Mouse (Mus musculus): ENCODE measurements around the gene Adap2. TPM values are rescaled to one million over a fixed set of nuclear protein-coding genes. Genes with fewer than 3 reads are reported as not detected.

Gene Adap2
- polyA plus RNA-seq, 1 experiment from 2014 or later = 2.7 TPM

GRCm38 (mm10) chr11:80151541-80151940 lies 2.4 kb upstream of the Adap2 start:
- no peaks in the 10 kb centered on the region for H3K36me3 ChIP-seq (ENCODE audit: control insufficient read depth, insufficient read depth, low read length)
- no peaks in the 10 kb centered on the region for H3K9me3 ChIP-seq (ENCODE audit: control insufficient read depth, low read length)
- H3K27me3 ChIP-seq (replicated peaks; ENCODE audit: control insufficient read depth, insufficient read depth, low read length) = peaks cover 23% of the 10 kb centered on the region
- H3K4me2 ChIP-seq = no peak overlapping the region
- WGBS = 39% methylated on average over 2 of the region's 2 CpGs
- peaks cover 6% of the 10 kb centered on the region; the same call in 1 of the 2 replicates for H3K4me1 ChIP-seq (replicated peaks; ENCODE audit: control insufficient read depth, insufficient read depth, low read length)
- H3K9ac ChIP-seq (ENCODE audit: low read depth, low read length) = no peak overlapping the region
- ATAC-seq (replicated peaks; ENCODE audit: low FRiP score) = no peak
- no peak overlapping the region for H3K4me3 ChIP-seq (ENCODE audit: low read depth, low read length)
- no peak overlapping the region for H3K27ac ChIP-seq (ENCODE audit: low read depth, low read length)
- no peak for DNase-seq (ENCODE audit: low spot score)

GRCm38 (mm10) chr11:80152376-80152775 lies 1.5 kb upstream of the Adap2 start:
- H3K36me3 ChIP-seq (ENCODE audit: control insufficient read depth, insufficient read depth, low read length) = no peaks in the 10 kb centered on the region
- peaks cover 23% of the 10 kb centered on the region for H3K27me3 ChIP-seq (replicated peaks; ENCODE audit: control insufficient read depth, insufficient read depth, low read length)
- no peak overlapping the region for H3K27ac ChIP-seq (ENCODE audit: low read depth, low read length)
- DNase-seq (ENCODE audit: low spot score) (no peak), ATAC-seq (replicated peaks; ENCODE audit: low FRiP score) (no peak)
- H3K9me3 ChIP-seq (ENCODE audit: control insufficient read depth, low read length) = no peaks in the 10 kb centered on the region
- WGBS = 76% methylated on average over 8 of the region's 8 CpGs
- H3K9ac ChIP-seq (ENCODE audit: low read depth, low read length) = no peak overlapping the region
- no peak overlapping the region for H3K4me2 ChIP-seq
- H3K4me1 ChIP-seq (replicated peaks; ENCODE audit: control insufficient read depth, insufficient read depth, low read length) = peaks cover 6% of the 10 kb centered on the region; the same call in 1 of the 2 replicates
- H3K4me3 ChIP-seq (ENCODE audit: low read depth, low read length) = no peak overlapping the region

DNA sequence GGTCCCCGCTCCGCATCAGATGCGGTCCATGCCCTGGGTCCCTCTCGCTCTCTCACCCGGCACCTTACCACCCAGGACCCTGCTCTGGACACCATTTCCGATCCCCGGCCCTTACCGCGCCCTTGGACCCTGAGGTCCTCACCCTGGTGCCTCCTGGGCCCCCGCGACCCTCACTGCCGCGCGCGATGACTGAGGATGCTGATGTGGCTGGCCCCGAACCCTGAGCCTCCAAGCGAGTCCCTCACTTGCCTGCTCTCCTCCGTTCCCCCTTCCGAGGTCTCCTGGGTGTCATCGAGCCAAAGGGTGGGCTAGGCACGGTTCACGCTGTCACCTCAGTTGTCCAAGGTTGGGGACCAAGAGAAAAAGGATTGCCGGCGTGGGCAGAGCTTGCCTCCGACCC lies 596 bp downstream of the Adap2 start:
- Histone ChIP-seq H3K27me3 (replicated peaks; ENCODE audit: control insufficient read depth, insufficient read depth, low read length) (peaks cover 23% of the 10 kb centered on the region), H3K9ac (ENCODE audit: low read depth, low read length) (peak overlapping the region; percentile 36), H3K9me3 (ENCODE audit: control insufficient read depth, low read length) (no peaks in the 10 kb centered on the region), H3K4me2 (peak overlapping the region; percentile 87), H3K4me3 (ENCODE audit: low read depth, low read length) (peak overlapping the region; percentile 62), H3K36me3 (ENCODE audit: control insufficient read depth, insufficient read depth, low read length) (no peaks in the 10 kb centered on the region), H3K27ac (ENCODE audit: low read depth, low read length) (no peak overlapping the region), H3K4me1 (replicated peaks; ENCODE audit: control insufficient read depth, insufficient read depth, low read length) (peaks cover 6% of the 10 kb centered on the region; the same call in 1 of the 2 replicates)
- WGBS = 29% methylated on average over 25 of the region's 25 CpGs
- DNase-seq (ENCODE audit: low spot score) (no peak), ATAC-seq (replicated peaks; ENCODE audit: low FRiP score) (no peak)

- Histone ChIP-seq H3K4me3 (ENCODE audit: low read depth, low read length) (no peak overlapping the region), H3K27me3 (replicated peaks; ENCODE audit: control insufficient read depth, insufficient read depth, low read length) (peaks cover 23% of the 10 kb centered on the region), H3K4me2 (no peak overlapping the region), H3K36me3 (ENCODE audit: control insufficient read depth, insufficient read depth, low read length) (no peaks in the 10 kb centered on the region), H3K27ac (ENCODE audit: low read depth, low read length) (no peak overlapping the region), H3K9me3 (ENCODE audit: control insufficient read depth, low read length) (no peaks in the 10 kb centered on the region), H3K4me1 (replicated peaks; ENCODE audit: control insufficient read depth, insufficient read depth, low read length) (peaks cover 6% of the 10 kb centered on the region; the same call in 1 of the 2 replicates), H3K9ac (ENCODE audit: low read depth, low read length) (no peak overlapping the region)
- ATAC-seq (replicated peaks; ENCODE audit: low FRiP score) (no peak), DNase-seq (ENCODE audit: low spot score) (no peak)
- WGBS = 74% methylated on average over 8 of the region's 8 CpGs
Observed at GRCm38 (mm10) chr11:80155541-80155940, 1.6 kb downstream of the Adap2 start.

- WGBS = 78% methylated on average over 4 of the region's 4 CpGs
- no peaks in the 10 kb centered on the region for H3K9me3 ChIP-seq (ENCODE audit: control insufficient read depth, low read length)
- H3K36me3 ChIP-seq (ENCODE audit: control insufficient read depth, insufficient read depth, low read length) = no peaks in the 10 kb centered on the region
- no peak overlapping the region for H3K9ac ChIP-seq (ENCODE audit: low read depth, low read length)
- no peak overlapping the region for H3K27ac ChIP-seq (ENCODE audit: low read depth, low read length)
- peaks cover 6% of the 10 kb centered on the region; the same call in 1 of the 2 replicates for H3K4me1 ChIP-seq (replicated peaks; ENCODE audit: control insufficient read depth, insufficient read depth, low read length)
- peaks cover 23% of the 10 kb centered on the region for H3K27me3 ChIP-seq (replicated peaks; ENCODE audit: control insufficient read depth, insufficient read depth, low read length)
- ATAC-seq (replicated peaks; ENCODE audit: low FRiP score) = no peak
- no peak for DNase-seq (ENCODE audit: low spot score)
- no peak overlapping the region for H3K4me2 ChIP-seq
- no peak overlapping the region for H3K4me3 ChIP-seq (ENCODE audit: low read depth, low read length)
Observed at GRCm38 (mm10) chr11:80155961-80156360, 2.1 kb downstream of the Adap2 start.

DNA sequence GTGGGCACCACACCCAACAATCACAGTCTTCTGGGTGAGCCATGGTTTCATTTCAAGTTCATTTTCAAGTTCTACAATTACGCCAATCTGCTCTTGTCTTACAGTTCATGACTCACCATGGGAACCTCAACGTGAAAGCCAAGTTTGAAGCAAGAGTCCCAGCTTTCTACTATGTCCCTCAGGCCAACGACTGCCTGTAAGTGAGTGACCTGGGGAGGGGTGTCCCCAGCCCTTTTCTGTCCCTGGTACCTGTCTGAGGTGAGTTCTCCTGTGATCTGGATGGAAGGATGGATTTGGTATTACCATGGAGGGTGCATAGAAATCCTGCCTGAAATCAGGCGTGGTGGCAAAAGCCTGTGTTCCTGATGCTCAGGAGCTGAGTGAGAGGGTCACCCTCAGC lies 2.9 kb downstream of the Adap2 start:
- peaks cover 6% of the 10 kb centered on the region; the same call in 1 of the 2 replicates for H3K4me1 ChIP-seq (replicated peaks; ENCODE audit: control insufficient read depth, insufficient read depth, low read length)
- no peaks in the 10 kb centered on the region for H3K9me3 ChIP-seq (ENCODE audit: control insufficient read depth, low read length)
- peaks cover 23% of the 10 kb centered on the region for H3K27me3 ChIP-seq (replicated peaks; ENCODE audit: control insufficient read depth, insufficient read depth, low read length)
- H3K4me2 ChIP-seq = no peak overlapping the region
- no peak overlapping the region for H3K27ac ChIP-seq (ENCODE audit: low read depth, low read length)
- no peaks in the 10 kb centered on the region for H3K36me3 ChIP-seq (ENCODE audit: control insufficient read depth, insufficient read depth, low read length)
- H3K4me3 ChIP-seq (ENCODE audit: low read depth, low read length) = no peak overlapping the region
- DNase-seq (ENCODE audit: low spot score) (no peak), ATAC-seq (replicated peaks; ENCODE audit: low FRiP score) (no peak)
- H3K9ac ChIP-seq (ENCODE audit: low read depth, low read length) = no peak overlapping the region
- WGBS = 80% methylated on average over 4 of the region's 4 CpGs

DNA sequence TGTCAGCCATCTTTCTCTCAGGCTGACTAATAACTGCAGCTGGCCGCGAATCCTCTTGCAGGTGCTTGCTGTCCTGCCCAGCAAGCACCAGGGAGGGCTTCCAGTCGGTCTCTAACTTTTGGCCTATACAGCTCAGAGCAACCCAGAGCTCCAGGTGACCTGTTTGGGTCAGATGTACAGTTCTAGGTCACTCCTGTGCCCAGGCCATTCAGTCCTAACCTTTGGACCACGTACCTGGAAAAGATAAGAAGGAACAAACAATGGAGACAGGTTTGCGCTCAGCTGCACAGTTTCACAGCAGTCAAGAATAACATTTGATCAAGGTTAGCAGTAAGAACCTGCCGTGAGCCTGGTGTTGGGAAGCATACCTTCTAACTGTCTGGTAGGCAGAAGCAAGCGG lies 5.1 kb downstream of the Adap2 start:
- ATAC-seq (replicated peaks; ENCODE audit: low FRiP score) (no peak), DNase-seq (ENCODE audit: low spot score) (no peak)
- no peak overlapping the region for H3K4me2 ChIP-seq
- WGBS = 74% methylated on average over 7 of the region's 7 CpGs
- H3K36me3 ChIP-seq (ENCODE audit: control insufficient read depth, insufficient read depth, low read length) = no peaks in the 10 kb centered on the region
- no peak overlapping the region for H3K27ac ChIP-seq (ENCODE audit: low read depth, low read length)
- no peak overlapping the region for H3K9ac ChIP-seq (ENCODE audit: low read depth, low read length)
- H3K4me1 ChIP-seq (replicated peaks; ENCODE audit: control insufficient read depth, insufficient read depth, low read length) = no peaks in the 10 kb centered on the region; the same call in 1 of the 2 replicates
- H3K9me3 ChIP-seq (ENCODE audit: control insufficient read depth, low read length) = no peaks in the 10 kb centered on the region
- no peak overlapping the region for H3K4me3 ChIP-seq (ENCODE audit: low read depth, low read length)
- H3K27me3 ChIP-seq (replicated peaks; ENCODE audit: control insufficient read depth, insufficient read depth, low read length) = peaks cover 14% of the 10 kb centered on the region

DNA sequence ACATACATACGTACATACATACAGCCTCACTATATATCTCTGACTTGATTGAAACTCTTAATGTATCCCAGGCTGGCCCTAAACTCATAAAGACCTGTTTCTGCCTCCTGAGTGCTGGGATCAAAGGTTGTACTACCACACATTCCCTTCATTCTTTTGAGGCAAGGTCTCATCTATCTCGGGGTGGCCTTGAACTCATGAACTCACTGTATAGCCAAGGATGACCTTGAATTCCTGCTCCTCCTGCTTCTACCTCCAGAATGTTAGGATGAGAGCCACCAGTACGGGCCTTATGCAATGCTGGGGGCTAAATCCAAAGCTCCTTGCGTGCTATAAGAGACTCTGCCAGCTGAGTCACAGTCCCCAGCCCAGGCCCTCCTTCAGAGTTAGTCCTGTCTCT lies 7.1 kb downstream of the Adap2 start:
- no peak for DNase-seq (ENCODE audit: low spot score)
- WGBS = 77% methylated on average over 4 of the region's 4 CpGs

DNA sequence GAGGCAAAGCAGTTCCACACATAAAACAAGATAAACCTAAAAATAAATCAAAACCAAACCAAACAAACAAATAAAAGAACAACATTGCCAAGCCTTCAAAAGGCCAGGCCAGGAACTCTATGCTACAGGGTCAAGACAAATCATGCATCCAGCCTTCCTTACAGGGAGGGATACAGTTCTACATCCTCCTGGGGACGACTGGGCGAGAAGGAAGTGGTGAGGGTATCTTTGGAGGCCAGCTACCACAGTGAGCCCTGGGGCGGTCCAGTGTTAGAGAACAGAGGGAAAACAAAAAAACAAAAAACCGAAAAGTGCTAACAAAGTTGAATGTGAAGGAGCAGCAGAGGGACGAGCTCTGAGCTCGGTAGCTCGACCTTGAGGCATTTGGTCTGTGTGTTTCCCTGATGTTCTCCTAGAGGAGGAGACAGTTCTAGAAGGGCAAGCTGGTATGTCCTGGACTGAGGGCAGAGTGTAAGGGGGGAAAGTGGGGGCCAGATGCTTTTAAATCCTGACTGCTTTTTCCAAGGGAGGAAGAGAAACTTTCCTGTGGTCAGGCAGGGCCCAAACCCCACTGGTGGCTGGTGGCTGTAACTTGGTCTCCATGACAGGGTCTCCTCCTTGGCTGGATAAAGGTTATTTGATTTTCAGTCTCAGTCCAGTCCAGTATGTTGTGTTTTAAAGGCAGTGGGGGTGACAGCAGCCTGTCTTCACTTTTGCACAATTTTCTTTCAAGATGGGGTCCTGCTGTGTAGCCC lies 9.6 kb downstream of the Adap2 start:
- Histone ChIP-seq H3K27ac (ENCODE audit: low read depth, low read length) (no peak overlapping the region), H3K36me3 (ENCODE audit: control insufficient read depth, insufficient read depth, low read length) (no peaks in the 10 kb centered on the region)
- WGBS = 44% methylated on average over 7 of the region's 7 CpGs

More for the DNA sequence above, 7.1 kb downstream of the Adap2 start:
- Histone ChIP-seq H3K4me3 (ENCODE audit: low read depth, low read length) (no peak overlapping the region), H3K27ac (ENCODE audit: low read depth, low read length) (no peak overlapping the region), H3K27me3 (replicated peaks; ENCODE audit: control insufficient read depth, insufficient read depth, low read length) (no peaks in the 10 kb centered on the region), H3K4me2 (no peak overlapping the region), H3K36me3 (ENCODE audit: control insufficient read depth, insufficient read depth, low read length) (no peaks in the 10 kb centered on the region), H3K9me3 (ENCODE audit: control insufficient read depth, low read length) (no peaks in the 10 kb centered on the region), H3K9ac (ENCODE audit: low read depth, low read length) (no peak overlapping the region), H3K4me1 (replicated peaks; ENCODE audit: control insufficient read depth, insufficient read depth, low read length) (no peaks in the 10 kb centered on the region)
- no peak for ATAC-seq (replicated peaks; ENCODE audit: low FRiP score)

More for the DNA sequence above, 9.6 kb downstream of the Adap2 start:
- Histone ChIP-seq H3K4me1 (replicated peaks; ENCODE audit: control insufficient read depth, insufficient read depth, low read length) (no peaks in the 10 kb centered on the region), H3K4me2 (no peak overlapping the region), H3K9me3 (ENCODE audit: control insufficient read depth, low read length) (no peaks in the 10 kb centered on the region), H3K4me3 (ENCODE audit: low read depth, low read length) (no peak overlapping the region), H3K9ac (ENCODE audit: low read depth, low read length) (no peak overlapping the region), H3K27me3 (replicated peaks; ENCODE audit: control insufficient read depth, insufficient read depth, low read length) (no peaks in the 10 kb centered on the region)
- DNase-seq (ENCODE audit: low spot score) (no peak), ATAC-seq (replicated peaks; ENCODE audit: low FRiP score) (no peak)
